Mouse (Mus musculus): Measurements from ENCODE around the gene Gm4131.
A peak's percentile ranks its signal among the peaks of the same experiment; 100 is the strongest.

Gene Gm4131

DNA sequence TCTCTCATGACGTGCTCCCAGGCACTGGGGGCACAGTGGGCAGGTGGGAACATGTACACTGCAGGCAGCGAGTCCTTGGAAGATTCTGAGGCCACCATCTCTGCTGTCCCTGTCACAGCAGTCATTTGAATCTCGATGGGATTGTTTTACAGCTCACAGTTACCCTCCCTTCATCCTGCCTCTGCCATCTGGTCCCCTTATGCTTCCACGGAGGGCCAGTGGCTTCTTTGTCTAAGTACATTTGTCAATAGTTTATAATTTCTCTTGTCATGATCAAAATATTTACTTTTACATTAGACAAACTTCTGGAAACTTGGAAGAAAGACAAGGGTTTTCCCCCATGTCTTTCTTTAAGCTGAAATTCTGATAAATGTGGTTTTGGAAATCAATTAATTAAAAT, 20.0 kb downstream of the Gm4131 start:
- no peak for DNase-seq (ENCODE audit: low read depth)

DNA sequence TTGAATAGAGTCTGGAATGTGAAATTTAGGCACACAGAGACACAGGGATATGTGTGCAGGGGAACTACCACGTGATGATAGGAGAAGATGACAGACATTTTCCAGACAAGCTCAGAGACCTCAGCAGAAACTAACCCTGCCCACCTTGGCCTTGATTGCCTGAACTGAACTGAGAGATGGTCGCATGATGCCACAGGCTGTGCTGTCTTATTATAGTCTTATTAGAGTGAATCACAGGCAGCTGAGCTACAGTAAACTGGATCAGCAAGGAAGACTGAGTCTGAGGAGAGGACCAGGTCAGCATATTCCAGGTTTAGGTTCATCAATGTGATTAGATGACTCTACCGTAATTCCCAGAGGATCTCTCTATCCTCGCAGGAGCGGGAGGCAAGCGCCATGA, 20.4 kb downstream of the Gm4131 start:
- no peak for DNase-seq (ENCODE audit: low read depth)

DNA sequence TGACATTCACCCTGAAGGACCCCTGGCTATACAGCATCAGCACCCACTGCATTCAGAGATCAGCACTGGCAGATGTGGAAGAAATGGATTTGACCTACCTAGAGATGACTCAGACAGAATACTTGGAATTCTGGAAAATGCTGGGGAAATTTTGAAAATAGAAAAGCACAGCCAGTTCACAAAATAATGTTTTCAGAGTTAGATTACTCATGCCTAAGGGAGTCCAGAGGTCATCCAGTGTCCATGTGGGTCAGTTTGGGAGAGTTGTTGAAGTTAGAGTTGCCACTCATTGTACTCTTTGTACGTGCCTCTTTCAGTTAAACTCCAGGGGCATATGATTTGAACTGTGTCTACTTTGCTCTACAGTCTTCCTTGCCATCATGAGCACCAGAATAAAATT, 25.0 kb downstream of the Gm4131 start:
- DNase-seq (ENCODE audit: low read depth), result peak; percentile 27

DNA sequence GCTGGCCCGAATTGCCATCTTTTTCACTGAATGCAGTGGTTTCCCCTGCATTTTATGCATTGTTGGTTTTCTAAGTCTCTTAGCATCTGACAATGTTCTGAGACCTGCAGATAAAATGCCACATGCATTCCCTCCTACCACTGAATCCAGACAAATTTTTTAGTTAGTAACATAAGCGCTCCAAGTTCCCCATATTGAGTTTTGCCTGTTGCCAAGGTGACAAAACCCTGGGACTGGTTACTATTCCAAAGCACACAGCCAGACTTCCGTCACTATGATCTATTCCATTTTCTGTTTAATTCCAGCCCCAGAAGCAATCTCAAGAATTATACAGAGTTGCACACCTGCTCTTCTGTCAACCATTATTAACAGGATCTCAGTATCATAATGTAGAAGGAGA, 26.9 kb downstream of the Gm4131 start:
- DNase-seq (ENCODE audit: low read depth), result no peak

DNA sequence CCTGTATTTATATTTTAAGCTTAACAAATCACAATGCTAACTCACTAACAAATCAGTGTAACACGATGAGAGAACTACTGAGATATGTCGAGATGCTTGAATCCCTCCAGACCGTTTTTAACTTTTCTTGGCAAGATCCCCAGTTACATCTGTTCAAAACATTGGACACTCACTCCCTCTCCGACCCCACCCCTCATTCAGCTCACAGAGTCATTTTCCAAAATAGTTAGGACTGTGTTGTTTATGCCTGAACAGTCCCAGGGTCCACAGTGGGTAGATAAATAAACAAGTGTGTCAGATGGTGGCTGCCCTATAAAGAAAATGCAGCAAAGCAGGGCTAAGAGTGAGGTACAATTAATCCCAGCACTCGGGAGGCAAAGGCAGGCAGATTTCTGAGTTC, 29.7 kb downstream of the Gm4131 start:
- peak; percentile 38 for DNase-seq (ENCODE audit: low read depth)

DNA sequence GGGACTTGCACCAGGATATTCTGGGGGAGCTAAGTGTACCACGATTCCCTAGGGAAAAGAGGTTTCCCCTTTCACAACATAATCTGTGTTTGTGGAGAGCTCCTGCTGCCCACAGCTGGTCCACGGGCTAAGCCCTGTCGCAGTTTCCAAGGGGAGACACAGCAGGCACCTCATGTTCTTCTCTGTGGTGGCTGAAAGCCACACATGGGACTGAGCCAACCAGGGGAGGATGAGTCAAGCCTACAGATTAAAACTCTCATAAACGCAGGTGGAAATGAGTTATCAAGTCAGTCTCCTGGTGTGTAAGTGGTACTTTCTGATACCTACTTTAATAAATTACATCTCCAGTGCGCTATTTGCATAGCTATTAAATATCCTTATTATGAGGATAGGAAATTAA, 30.6 kb downstream of the Gm4131 start:
- peak; percentile 19 for DNase-seq (ENCODE audit: low read depth)

- DNase-seq (ENCODE audit: low read depth), result peak; percentile 77
Measured at GRCm38 (mm10) chr14:62530951-62531350, 35.8 kb downstream of the Gm4131 start.

GRCm38 (mm10) chr14:62512845-62513244, 53.9 kb downstream of the Gm4131 start:
- no peak for DNase-seq (ENCODE audit: low read depth)

DNA sequence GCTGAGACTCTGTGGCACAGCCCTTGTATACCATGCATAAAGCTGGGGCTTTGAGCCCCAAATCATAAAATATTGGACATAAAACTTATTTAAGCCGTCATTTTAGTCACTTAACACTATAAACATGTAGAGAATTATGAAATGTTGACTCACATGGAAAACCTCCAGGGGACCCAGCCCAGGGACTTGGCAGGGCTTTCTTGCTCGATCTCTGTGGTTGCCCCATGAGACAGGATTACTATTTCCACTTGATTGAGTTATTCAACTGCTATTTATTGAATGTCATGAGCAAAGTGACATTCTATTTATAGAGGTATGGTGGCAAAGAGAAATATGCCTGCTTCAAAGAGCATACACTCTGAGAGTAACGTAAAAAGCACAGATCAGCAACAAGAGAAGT, 57.4 kb downstream of the Gm4131 start:
- peak; percentile 76 for DNase-seq (ENCODE audit: low read depth)

- DNase-seq (ENCODE audit: low read depth), result no peak
Measured at GRCm38 (mm10) chr14:62506261-62506660, 60.5 kb downstream of the Gm4131 start.

GRCm38 (mm10) chr14:62497391-62497790, 69.3 kb downstream of the Gm4131 start:
- no peak for DNase-seq (ENCODE audit: low read depth)

GRCm38 (mm10) chr14:62496501-62496900, 70.2 kb downstream of the Gm4131 start:
- DNase-seq (ENCODE audit: low read depth), result no peak

DNA sequence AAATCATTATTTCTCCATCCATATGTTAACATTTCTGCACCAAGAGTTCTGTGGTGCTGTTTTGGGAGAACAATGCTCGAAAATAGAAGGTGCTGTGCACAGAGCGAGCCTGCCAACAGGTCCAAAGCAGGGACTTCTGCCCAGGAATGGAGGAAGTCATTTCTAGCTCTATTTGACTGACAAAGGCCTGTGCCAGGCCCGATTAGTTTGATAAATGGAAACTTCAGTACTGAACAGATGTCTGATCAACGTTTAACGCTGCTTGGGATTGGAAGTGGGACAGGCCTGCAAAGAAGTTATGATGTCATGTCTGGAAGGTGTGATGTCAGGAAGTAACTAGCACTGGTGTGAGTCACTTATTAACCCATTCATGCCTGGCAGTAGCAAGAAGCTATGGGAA, 73.3 kb downstream of the Gm4131 start:
- DNase-seq (ENCODE audit: low read depth), result peak; percentile 47

DNA sequence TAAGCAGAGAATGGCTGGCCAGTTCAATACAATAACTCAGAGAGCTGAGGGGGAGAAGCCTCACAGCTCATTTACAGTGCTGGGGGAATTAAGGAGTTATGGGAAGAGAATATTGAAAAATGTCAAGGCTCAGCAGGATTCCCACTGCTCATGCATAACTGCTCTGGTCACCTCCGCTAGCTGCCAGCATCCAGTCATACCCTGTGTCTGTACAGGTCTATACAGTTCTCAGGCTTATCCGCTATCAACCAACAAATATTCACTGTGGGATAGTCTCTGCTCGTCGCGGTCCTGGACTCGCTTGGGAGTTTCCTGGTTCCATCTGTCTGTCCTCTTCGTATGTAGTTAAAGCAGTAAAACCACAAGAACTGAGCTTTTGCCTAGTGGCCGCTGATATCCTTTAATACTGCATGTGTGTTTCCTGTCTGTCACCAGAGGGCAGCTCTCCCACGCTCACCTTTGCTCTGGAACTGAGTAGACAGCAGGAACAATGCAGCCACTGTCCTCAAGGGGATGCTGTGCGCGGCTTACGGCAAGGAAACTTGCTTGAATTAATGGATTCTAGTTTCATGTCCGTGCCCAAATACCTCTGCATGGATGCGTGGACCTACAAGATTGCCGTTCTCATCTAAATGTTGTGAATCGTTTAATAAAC, 74.4 kb downstream of the Gm4131 start:
- peak; percentile 84 for DNase-seq (ENCODE audit: low read depth)

GRCm38 (mm10) chr14:62488270-62488669, 78.5 kb downstream of the Gm4131 start:
- peak; percentile 25 for DNase-seq (ENCODE audit: low read depth)

DNA sequence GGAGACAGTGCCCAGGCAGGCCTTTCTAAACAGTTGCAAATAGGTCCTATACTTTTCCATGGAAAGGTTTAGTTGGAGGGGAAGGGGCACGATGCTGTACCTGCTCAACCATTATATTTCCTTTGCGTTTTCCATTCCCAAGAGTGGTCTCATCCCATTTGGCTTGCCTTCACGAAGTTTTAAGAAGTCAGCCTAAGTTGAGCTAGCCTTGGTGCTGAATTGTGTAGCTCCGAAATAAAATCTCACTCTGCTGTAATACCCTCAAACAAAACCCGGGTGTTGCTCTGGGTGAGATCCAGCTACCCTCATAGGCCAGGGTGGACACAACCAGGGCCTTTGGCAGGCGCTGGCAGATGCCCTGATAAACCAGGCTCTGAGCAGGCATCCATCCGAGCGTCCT, 85.3 kb downstream of the Gm4131 start:
- DNase-seq (ENCODE audit: low read depth), result peak; percentile 50

GRCm38 (mm10) chr14:62479395-62479794, 87.3 kb downstream of the Gm4131 start:
- DNase-seq (ENCODE audit: low read depth), result no peak

DNA sequence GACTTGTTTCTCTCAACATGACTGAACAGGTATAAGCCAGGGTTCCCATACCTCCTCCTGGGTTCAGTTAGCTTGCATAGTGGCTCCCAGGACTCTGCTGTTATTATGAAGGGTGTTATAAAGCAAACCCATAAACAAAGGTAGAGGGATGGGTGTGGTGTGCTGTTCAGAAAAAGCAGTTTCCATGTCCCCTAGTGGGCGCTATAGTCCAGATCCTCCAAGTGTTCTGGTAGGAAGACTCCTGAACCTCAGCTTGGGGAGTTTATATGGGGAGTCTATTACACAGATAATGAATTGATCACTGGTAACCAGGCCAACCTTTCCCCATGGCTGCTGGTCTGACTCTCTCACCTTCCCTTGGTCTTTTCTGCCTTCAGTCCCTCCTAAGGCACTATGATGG, 92.2 kb downstream of the Gm4131 start:
- peak; percentile 27 for DNase-seq (ENCODE audit: low read depth)

DNA sequence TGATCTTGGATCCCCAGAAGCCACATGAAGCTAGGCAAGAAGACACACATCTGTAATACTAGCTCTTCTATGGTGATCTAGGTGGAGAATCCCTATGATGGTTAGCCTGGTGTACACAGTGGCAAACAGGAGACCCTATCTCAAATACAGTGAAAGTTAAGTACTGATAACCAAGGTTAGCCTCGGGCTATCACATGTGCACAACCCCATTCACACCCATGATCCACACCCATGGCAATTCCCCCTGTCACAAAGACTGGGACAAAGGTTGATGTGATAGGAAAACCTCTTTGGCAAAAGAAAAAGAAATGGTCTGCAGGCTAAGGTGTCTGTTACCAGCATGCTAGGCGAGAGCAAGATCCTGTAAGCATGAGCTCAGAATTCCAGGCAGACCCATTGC, 94.7 kb downstream of the Gm4131 start:
- DNase-seq (ENCODE audit: low read depth), result no peak

DNA sequence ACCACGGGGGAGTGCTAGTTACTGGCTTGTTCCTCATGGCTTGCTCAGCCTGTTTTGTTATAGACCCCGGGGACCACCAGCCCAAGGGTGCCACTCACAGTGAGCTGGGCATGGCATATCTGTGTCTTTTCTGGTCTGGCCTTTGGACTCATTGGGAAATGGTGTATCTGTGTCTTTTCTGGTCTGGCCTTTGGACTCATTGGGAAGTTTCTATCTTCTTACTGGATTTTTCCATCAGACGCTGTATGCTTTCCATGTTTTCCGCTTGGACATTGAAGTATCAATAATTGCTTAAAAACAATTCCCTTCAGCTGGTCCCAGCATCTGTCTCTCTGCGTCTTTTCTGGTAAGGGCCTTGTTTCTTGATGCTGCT, 98.0 kb downstream of the Gm4131 start:
- DNase-seq (ENCODE audit: low read depth), result no peak

DNA sequence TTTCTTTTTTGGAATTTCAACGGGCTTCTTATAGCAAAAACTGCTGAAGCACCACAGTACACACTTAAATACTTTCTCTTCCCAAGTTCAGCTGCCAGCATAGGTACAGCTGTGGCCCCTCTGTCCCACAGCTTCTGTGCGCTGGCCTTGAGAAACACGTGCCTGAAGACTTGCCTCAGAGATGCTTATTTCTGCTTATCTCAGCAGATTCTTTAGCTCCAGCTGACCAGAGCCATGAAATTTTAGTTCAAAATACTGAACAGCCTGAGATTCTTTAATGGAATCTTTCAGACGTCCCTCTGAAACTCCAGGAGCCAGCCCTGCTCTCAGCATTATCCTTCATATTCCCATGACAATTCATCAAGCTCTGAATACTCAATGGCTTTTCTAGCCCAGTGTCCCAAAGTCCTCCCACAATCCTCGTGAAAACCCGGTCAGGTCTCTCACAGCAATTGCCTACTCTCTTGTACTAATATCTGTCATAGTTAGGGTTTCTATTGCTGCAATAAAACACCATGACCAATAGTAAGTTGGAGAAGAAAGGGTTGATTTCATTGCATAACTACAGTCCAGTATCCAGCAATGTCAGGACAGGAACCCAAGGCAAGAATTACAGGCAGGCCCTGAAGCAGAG, 98.5 kb downstream of the Gm4131 start:
- no peak for DNase-seq (ENCODE audit: low read depth)

DNA sequence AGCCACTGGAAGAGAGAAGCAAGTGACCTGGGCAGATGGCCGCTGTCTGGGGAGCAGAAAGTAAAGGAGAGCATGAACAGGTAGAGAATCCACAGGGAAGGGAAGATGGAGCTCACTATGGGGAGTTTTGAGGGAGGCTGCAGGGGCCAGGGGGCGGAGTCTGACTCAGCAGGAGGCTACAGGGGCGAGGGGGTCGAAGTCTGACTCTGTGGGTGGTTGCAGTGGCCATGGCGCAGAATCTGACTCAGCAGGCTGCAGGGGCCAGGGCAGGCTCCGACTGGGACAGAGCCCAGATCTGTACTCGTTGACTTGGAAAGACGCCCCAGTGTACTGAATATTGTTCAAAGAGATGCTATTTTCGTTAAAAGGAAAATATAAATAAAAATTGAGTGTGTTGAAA, 101.8 kb downstream of the Gm4131 start:
- peak; percentile 71 for DNase-seq (ENCODE audit: low read depth)

GRCm38 (mm10) chr14:62459541-62459940, 107.2 kb downstream of the Gm4131 start:
- no peak for DNase-seq (ENCODE audit: low read depth)

All from NIH3T3 (cell line).